Mouse (Mus musculus): ENCODE data around the gene Scn10a.

GRCm38 (mm10) chr9:119568732-119569131 is 150.4 kb downstream of the Scn10a start:
- TF ChIP-seq CTCF (IDR thresholded peaks at IDR 0.05; ENCODE audit: control insufficient read depth, insufficient read depth, insufficient replicate concordance, low read depth, low read length) (no peak), POLR2A (IDR thresholded peaks at IDR 0.05; ENCODE audit: control insufficient read depth, low read depth, low read length) (no peak)

All from testis, adult 2 months (tissue).